Mouse (Mus musculus) forebrain, embryonic 16.5 days (tissue): ENCODE data around the gene Preb. TPM values are rescaled to one million over a fixed set of nuclear protein-coding genes. Genes with fewer than 3 reads are reported as not detected.

Source experiments
- ATAC-seq: fragments of 200-750 bp; cut with Nextera tagmentation; 2 replicates; pipeline ENCODE4 v1.8.0; 2017; ENCODE audit warnings: mild to moderate bottlenecking, moderate library complexity
- H3K27ac ChIP-seq: fragments of 300-500 bp; sonication (generic); 2 replicates; pipeline ENCODE4 v1.5.1; 2014; ENCODE audit warnings: low read length, control low read depth
- H3K27me3 ChIP-seq: fragments of 300-500 bp; sonication (generic); replicated peaks from 2 replicates; pipeline ENCODE4 v1.6.1; 2014; ENCODE audit warnings: low read length; ENCODE audit not compliant: control insufficient read depth, insufficient read depth
- H3K36me3 ChIP-seq: fragments of 300-500 bp; sonication (generic); 2 replicates; pipeline ENCODE4 v1.6.1; 2014; ENCODE audit not compliant: control insufficient read depth, insufficient read depth
- H3K4me1 ChIP-seq: fragments of 300-500 bp; sonication (generic); replicated peaks from 2 replicates; pipeline ENCODE4 v1.6.1; 2014; ENCODE audit warnings: low read length; ENCODE audit not compliant: control insufficient read depth, insufficient read depth
- H3K4me2 ChIP-seq: fragments of 300-500 bp; sonication (generic); 2 replicates; pipeline ENCODE4 v1.6.1; 2014; ENCODE audit warnings: mild to moderate bottlenecking, low read length, control low read depth
- H3K4me3 ChIP-seq: fragments of 300-500 bp; sonication (generic); replicated peaks from 2 replicates; pipeline ENCODE4 v1.5.1; 2014; ENCODE audit warnings: mild to moderate bottlenecking, low read length, control low read depth
- H3K9ac ChIP-seq: fragments of 300-500 bp; sonication (generic); replicated peaks from 2 replicates; pipeline ENCODE4 v1.6.1; 2014; ENCODE audit warnings: low read depth, low read length, control low read depth
- H3K9me3 ChIP-seq: fragments of 300-500 bp; sonication (generic); 2 replicates; pipeline ENCODE4 v1.6.1; 2016; ENCODE audit warnings: low read length; ENCODE audit not compliant: control insufficient read depth
- WGBS: fragments of 180-500 bp; shearing (Covaris S2); extraction: QIAGEN DNeasy Blood & Tissue Kit; methylation state at CpG from one replicate; pipeline ENCODE4 v1.1.7; 2014; 5-methylcytosine and 5-hydroxymethylcytosine counted together
- polyA plus RNA-seq: library from polyadenylated mRNA; unstranded; fragments of >200 nt; fragmentation: Nextera tagmentation; extraction: Ambion mirVana; gene quantifications from 2 replicates; pipeline ENCODE4 v1.2.1, GENCODE M21; 2015

The Preb gene
- polyA plus RNA-seq, 1 experiment from 2014 or later: 135 TPM

DNA sequence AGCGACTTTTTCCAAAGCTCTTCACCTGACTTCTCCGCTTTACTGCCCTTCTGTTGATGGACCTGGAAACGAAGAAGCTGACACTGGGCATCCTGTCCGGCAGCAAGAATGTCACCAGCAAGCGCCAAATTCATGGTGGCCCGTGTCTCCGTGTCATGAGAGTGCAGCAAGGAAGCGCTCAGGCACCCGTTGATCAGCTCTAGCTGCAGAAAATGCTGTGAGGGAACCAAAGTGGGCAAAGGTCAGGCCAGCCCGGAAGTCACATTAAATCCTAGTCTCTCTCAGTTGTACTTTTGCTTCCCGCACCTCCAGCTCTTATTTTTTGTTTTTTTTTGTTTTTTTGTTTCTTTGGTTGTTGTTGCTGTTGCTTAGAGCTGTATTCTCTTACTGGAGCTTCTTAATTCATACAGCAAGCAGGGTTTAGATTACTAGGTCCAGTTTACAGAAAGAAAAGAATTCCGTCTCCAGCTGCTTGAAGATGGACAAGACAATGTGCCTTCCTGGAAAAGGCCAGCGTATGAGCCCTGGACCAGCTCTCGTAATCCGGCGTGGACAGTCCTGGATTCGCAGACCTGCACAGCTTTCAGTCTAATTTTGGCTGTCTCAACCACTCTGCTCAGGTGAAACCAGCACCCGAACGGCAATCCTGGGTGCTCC, 835 bp downstream of the Preb start:
- Histone ChIP-seq H3K4me2 (peak overlapping the region; percentile 63), H3K9me3 (no peaks in the 10 kb centered on the region), H3K27me3 (no peaks in the 10 kb centered on the region; the same call in 1 of the 2 replicates), H3K4me3 (peak overlapping the region; percentile 89), H3K27ac (no peak overlapping the region; the same call in 1 of the 2 replicates), H3K36me3 (peaks cover 21% of the 10 kb centered on the region), H3K4me1 (peaks cover 23% of the 10 kb centered on the region), H3K9ac (peak overlapping the region; percentile 93)
- WGBS: 39% methylated on average over 19 of the region's 19 CpGs
- no peak for ATAC-seq

DNA sequence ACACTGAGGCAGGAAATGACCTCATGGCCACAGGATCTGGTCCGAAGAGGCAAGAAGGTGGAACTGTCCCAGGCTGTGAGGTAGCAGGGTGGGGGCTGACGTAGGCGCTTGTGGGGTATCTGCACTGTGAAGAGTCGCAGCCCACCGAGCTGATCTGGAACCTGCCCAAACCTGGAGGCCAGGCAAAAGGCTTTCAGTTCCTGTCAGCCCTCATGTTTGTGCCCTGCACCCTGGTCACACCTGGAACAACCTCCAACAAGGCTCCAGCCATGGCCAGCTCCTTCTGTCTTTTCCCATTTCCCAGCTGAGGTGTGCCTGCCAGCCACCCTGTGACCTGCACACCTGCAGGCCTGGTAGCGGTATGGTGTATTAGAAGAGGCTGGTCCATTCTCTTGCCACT, 2.3 kb downstream of the Preb start:
- no peaks in the 10 kb centered on the region; the same call in 1 of the 2 replicates for H3K27me3 ChIP-seq
- H3K36me3 ChIP-seq: peaks cover 32% of the 10 kb centered on the region
- ATAC-seq: no peak
- WGBS: 89% methylated on average over 6 of the region's 6 CpGs
- no peaks in the 10 kb centered on the region for H3K9me3 ChIP-seq
- 0 out of 2 replicates have a peak overlapping the region, but pooled peaks have one; percentile 11 for H3K4me2 ChIP-seq
- no peak overlapping the region for H3K27ac ChIP-seq
- H3K4me3 ChIP-seq: no peak overlapping the region
- peaks cover 23% of the 10 kb centered on the region for H3K4me1 ChIP-seq
- H3K9ac ChIP-seq: no peak overlapping the region

DNA sequence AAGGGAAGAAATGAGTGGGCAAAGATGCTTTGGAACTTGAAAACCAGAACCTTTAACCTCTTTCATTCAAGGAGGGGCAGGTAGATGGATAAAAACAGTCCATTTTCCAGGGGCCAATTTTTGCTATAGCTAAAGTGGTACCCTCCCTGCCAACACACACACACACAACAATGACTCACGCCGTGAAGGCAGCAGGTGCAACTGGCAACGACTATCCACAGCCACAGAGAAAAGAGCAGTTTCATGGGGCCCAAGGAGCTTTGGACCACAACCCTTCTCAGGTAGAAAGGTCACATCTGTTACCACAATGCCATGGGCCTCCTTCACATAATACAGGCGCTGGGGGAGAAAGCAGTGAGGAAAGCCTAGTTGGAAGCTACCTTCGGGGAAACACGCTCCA, 4.4 kb downstream of the Preb start:
- Histone ChIP-seq H3K4me3 (no peak overlapping the region), H3K9ac (no peak overlapping the region), H3K27ac (no peak overlapping the region), H3K4me1 (peaks cover 23% of the 10 kb centered on the region), H3K4me2 (no peak overlapping the region), H3K27me3 (no peaks in the 10 kb centered on the region), H3K9me3 (no peaks in the 10 kb centered on the region), H3K36me3 (peaks cover 32% of the 10 kb centered on the region)
- 93% methylated on average over 6 of the region's 6 CpGs for WGBS
- no peak for ATAC-seq

DNA sequence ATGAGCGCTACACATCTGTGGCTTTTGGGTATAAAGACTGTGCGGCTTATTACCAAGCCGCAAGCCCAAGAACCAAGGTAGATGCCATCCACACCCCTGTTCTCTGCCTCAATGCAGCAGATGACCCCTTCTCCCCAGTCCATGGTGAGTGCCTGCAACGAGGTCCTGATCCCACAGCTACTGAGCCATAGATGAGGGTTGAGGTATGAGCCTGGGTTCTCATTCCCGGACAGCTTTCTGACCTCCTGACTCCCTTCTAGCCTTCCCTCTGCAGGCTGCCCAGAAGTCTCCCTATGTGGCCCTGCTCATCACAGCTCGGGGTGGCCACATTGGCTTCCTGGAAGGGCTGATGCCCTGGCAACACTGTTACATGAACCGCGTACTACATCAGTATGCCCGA, 5.6 kb downstream of the Preb start:
- no peak for ATAC-seq
- no peak overlapping the region for H3K4me3 ChIP-seq
- no peaks in the 10 kb centered on the region for H3K27me3 ChIP-seq
- H3K9ac ChIP-seq: no peak overlapping the region
- H3K36me3 ChIP-seq: peaks cover 32% of the 10 kb centered on the region
- no peaks in the 10 kb centered on the region for H3K9me3 ChIP-seq
- H3K4me1 ChIP-seq: peaks cover 29% of the 10 kb centered on the region
- no peak overlapping the region for H3K4me2 ChIP-seq
- H3K27ac ChIP-seq: no peak overlapping the region
- WGBS: 92% methylated on average over 9 of the region's 9 CpGs

DNA sequence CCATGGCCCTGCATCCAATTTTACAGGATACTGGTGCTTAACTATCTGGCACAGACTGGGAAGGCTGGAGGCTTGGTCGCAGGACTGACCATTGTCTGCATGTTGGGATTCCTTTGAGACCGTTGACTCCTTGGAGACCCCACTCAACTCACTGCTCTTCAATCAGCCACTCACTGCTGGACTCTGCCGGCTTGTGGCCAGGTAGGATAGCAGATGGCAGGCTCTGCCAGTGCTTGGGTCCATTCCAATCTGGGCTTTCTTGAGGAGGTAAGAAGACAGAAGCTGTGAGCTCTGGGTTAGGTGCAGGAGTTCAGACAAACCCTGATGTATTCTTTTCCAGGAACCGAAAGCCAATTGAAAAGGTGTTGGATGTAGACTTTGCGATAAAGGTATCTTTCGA, 6.1 kb downstream of the Preb start:
- ATAC-seq: no peak
- Histone ChIP-seq H3K4me1 (peaks cover 27% of the 10 kb centered on the region), H3K4me2 (no peak overlapping the region), H3K9me3 (no peaks in the 10 kb centered on the region), H3K36me3 (peaks cover 32% of the 10 kb centered on the region), H3K9ac (no peak overlapping the region), H3K4me3 (no peak overlapping the region), H3K27me3 (no peaks in the 10 kb centered on the region), H3K27ac (no peak overlapping the region)
- WGBS: 96% methylated on average over 6 of the region's 6 CpGs

DNA sequence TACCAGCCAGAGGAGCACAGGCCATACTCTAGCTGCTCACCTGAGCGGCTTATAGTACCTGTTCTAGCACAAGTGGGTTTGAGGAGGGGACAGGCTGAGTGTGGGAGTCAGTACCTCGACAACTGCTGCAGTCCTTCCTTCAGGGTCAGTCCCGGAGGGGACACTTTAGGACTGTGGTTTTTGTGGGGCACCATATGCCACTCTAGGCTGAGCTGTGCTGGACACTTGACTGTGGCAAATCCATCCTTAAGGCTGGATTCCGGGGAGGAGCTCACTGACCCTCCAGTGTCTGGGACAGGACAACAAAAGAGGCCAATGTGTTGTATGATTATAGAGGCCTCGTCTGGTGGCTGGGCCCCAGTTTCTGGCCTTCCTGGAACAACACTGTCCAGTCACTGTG, 7.6 kb downstream of the Preb start:
- no peak for ATAC-seq
- Histone ChIP-seq H3K9me3 (no peaks in the 10 kb centered on the region), H3K27ac (no peak overlapping the region), H3K27me3 (no peaks in the 10 kb centered on the region), H3K4me1 (peaks cover 12% of the 10 kb centered on the region), H3K4me3 (no peak overlapping the region), H3K36me3 (peaks cover 24% of the 10 kb centered on the region), H3K4me2 (no peak overlapping the region), H3K9ac (no peak overlapping the region)
- WGBS: 88% methylated on average over 5 of the region's 5 CpGs

DNA sequence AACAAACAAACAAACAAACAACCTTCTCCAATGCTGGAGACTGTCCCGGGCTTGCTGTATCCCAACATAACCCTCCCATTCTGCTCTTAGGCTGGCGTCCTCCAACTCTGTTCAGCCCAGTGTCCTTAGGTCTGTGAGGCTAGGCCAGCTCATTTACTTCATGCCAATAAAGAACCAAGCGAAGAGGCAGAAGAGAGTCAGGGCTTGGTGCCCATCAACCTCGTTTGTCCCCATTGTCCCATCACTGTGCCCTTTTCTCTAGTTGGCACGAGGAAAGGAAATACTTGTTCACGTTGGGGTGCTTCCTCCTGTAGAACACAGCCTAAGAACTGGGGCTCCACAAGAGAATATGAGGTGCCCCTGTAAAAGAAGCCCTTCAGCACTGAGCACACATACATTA, 8.5 kb downstream of the Preb start:
- H3K4me1 ChIP-seq: peaks cover 10% of the 10 kb centered on the region

DNA sequence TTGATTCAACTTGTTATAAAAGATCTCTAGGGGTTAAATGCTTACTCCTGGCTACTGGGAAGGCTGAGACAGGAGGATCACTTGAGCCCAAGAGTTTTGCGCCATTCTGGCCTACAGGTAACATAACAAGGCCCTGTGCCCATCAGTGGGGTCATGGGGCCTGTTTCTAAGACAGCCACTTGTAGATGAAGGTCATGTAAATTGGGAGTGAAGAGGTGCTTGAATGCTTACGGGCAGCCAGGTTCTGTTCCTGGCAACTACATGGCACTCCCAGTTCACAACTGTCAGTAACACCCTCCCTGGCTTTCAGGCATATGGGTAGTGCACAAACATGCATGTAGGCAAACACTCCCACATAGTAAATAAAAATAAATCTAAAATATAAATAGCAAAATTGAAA, 9.2 kb downstream of the Preb start:
- 92% methylated on average over 2 of the region's 2 CpGs for WGBS
- Histone ChIP-seq H3K4me1 (peaks cover 10% of the 10 kb centered on the region), H3K4me3 (no peak overlapping the region), H3K9ac (no peak overlapping the region), H3K27me3 (no peaks in the 10 kb centered on the region), H3K4me2 (no peak overlapping the region), H3K9me3 (no peaks in the 10 kb centered on the region), H3K36me3 (peaks cover 24% of the 10 kb centered on the region), H3K27ac (no peak overlapping the region)
- ATAC-seq: no peak

More for the DNA sequence above, 8.5 kb downstream of the Preb start:
- no peak for ATAC-seq
- Histone ChIP-seq H3K4me2 (no peak overlapping the region), H3K4me3 (no peak overlapping the region), H3K36me3 (peaks cover 24% of the 10 kb centered on the region), H3K9ac (no peak overlapping the region), H3K27ac (no peak overlapping the region), H3K27me3 (no peaks in the 10 kb centered on the region), H3K9me3 (no peaks in the 10 kb centered on the region)
- 74% methylated on average over 6 of the region's 6 CpGs for WGBS

DNA sequence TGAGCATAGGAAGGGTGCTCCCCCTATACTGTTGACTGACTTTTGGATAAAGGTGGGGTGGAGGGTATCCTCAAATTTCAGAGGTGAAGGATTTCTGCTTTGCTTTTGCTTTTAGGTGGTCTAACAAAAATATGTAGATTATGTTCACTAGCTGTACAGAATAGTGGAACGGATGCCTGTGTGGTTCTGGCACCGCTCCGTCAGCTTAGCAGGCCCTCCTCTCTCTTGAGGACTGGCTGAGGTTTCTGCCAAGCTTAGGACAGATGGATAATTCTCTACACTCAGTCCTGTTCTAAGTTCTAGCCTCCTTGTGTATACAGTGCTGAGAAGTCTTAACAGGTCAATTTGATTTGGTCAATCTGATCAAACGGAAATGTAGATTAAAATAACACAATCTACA, 9.7 kb downstream of the Preb start:
- H3K27me3 ChIP-seq: no peaks in the 10 kb centered on the region
- ATAC-seq: peak; percentile 17; the same call in 1 of the 2 replicates

More for the DNA sequence above, 9.7 kb downstream of the Preb start:
- Histone ChIP-seq H3K27ac (no peak overlapping the region), H3K4me1 (peaks cover 13% of the 10 kb centered on the region), H3K9ac (peak overlapping the region; percentile 58; the same call in 1 of the 2 replicates), H3K36me3 (peaks cover 22% of the 10 kb centered on the region), H3K4me3 (peak overlapping the region; percentile 52), H3K4me2 (peak overlapping the region; percentile 78), H3K9me3 (no peaks in the 10 kb centered on the region)
- WGBS: 59% methylated on average over 4 of the region's 4 CpGs
